Mouse (Mus musculus) small intestine, adult 2 months (tissue): ENCODE results near the gene Ang2. TPM values are rescaled to one million over a fixed set of nuclear protein-coding genes. Genes with fewer than 3 reads are reported as not detected.

Experiments
- H3K27ac ChIP-seq: fragments of 200-500 bp; 2 replicates; pipeline ENCODE4 v1.5.1; 2012; ENCODE audit warnings: low read depth, low read length, control low read depth, inconsistent platforms; ENCODE audit not compliant: insufficient read depth
- H3K27me3 ChIP-seq: fragments of 200-500 bp; 2 replicates; pipeline ENCODE4 v1.6.1; 2012; ENCODE audit warnings: mild to moderate bottlenecking, moderate library complexity, low read length, inconsistent platforms; ENCODE audit not compliant: control insufficient read depth, insufficient read depth
- H3K36me3 ChIP-seq: fragments of 200-500 bp; 2 replicates; pipeline ENCODE4 v1.6.1; 2012; ENCODE audit warnings: mild to moderate bottlenecking, low read length, control low read depth, inconsistent platforms; ENCODE audit not compliant: control insufficient read depth, insufficient read depth
- H3K4me1 ChIP-seq: fragments of 200-500 bp; 2 replicates; pipeline ENCODE4 v1.6.1; 2012; ENCODE audit warnings: low read length, inconsistent platforms, mixed read lengths; ENCODE audit not compliant: control insufficient read depth, insufficient read depth, insufficient read length
- H3K4me3 ChIP-seq: fragments of 200-500 bp; 2 replicates; pipeline ENCODE4 v1.5.1; 2012; ENCODE audit warnings: low read depth, mild to moderate bottlenecking, control low read depth, inconsistent platforms, low read length, moderate library complexity
- CTCF ChIP-seq: fragments of 200-500 bp; IDR thresholded peaks from 2 replicates; pipeline ENCODE4 v1.5.1; 2012; ENCODE audit warnings: low read depth, mild to moderate bottlenecking, control low read depth, inconsistent platforms, low read length, moderate library complexity, mixed read lengths; ENCODE audit not compliant: insufficient replicate concordance, insufficient read length; ENCODE audit errors: extremely low read depth
- POLR2A ChIP-seq: fragments of 200-500 bp; IDR thresholded peaks from 2 replicates; pipeline ENCODE4 v1.6.1; 2012; ENCODE audit warnings: low read depth, mild to moderate bottlenecking, control low read depth, inconsistent platforms, low read length, moderate library complexity
- WGBS: fragments of 180-500 bp; shearing (Covaris S2); methylation state at CpG from one replicate; pipeline ENCODE4 v1.1.7; 2018; 5-methylcytosine and 5-hydroxymethylcytosine counted together
- polyA plus RNA-seq: library from polyadenylated mRNA; depleted of rRNA; stranded (reverse); fragments of >200 nt; gene quantifications from 2 replicates; pipeline ENCODE4 v1.2.3, GENCODE M21; 2012

Ang2 gene
- polyA plus RNA-seq, 1 experiment, result not detected

DNA sequence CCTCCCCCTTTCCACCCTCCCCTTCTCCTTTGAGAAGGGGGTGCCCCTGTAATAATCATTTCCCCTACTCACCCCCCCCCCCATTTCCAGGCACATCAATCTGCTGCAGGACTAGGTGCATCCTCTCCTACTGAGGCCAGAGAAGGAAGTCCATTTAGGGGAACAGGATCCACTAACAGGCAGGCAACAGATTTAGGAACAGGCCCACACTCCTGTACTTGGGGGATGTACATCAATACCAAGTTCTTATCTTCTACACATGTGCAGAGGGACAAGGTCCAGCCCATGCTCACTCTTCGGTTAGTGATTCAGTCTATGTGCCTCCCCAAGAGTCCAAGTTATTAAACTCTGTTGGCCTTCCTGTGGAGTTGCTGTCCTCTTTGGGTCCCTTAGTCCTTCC is 41.9 kb downstream of the Ang2 start:
- TF ChIP-seq POLR2A (no peak), CTCF (no peak)
- WGBS, result 52% methylated on average over 1 of the region's 1 CpGs
- Histone ChIP-seq H3K4me3 (no peak overlapping the region), H3K36me3 (no peaks in the 10 kb centered on the region), H3K27me3 (no peaks in the 10 kb centered on the region), H3K4me1 (peaks cover 5% of the 10 kb centered on the region; the same call in 1 of the 2 replicates), H3K27ac (no peak overlapping the region)

DNA sequence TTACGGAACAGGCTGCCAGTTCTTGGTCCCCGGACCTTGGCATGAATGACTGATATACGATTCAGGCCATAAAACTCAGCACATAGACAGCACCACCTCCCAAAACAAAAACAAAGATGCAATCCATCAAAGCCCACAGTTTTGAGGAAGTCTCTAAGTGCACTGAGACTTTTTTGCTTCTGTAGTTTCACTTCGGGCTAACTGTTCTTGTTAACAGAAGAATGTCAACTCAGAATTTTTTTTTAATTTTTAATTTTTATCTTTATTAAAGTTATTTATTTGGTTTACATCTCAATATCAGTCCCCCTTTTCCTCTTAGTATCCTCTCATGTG is 42.2 kb downstream of the Ang2 start:
- no peaks in the 10 kb centered on the region for H3K27me3 ChIP-seq
- WGBS, result 29% methylated on average over 4 of the region's 4 CpGs
- no peak overlapping the region for H3K27ac ChIP-seq

DNA sequence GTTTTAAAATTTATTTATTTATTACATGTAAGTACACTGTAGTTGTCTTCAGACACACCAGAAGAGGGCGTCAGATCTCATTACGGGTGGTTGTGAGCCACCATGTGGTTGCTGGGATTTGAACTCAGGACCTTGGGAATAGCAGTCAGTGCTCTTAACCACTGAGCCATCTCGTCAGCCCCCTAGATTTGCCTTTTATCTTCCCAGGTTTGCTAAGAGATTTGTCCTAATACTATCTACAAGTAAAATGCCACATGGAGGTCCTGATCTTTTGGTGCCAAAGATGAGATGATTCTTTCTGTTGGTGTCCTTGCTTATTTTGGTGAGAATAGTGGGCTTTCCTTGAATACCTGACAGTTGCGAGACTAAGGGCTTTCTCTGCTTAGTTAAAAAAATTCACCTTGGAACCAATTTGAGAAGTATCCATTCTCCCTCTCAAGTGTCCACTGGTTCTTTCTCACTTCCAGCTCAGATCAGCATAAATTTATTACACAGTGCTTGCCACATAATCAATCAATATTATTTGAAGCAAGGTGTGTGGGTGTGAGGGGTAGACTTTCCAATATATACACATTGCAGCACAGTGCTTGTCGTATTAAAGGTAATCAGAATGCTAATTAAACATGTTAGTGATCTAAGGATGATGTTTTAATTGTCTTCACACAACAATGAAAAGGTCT is 42.8 kb downstream of the Ang2 start:
- TF ChIP-seq CTCF, result no peak
- no peak for TF ChIP-seq POLR2A
- H3K4me3 ChIP-seq, result no peak overlapping the region
- no peaks in the 10 kb centered on the region for H3K36me3 ChIP-seq
- WGBS, result 84% methylated on average over 5 of the region's 5 CpGs
- H3K27ac ChIP-seq, result no peak overlapping the region
- peaks cover 5% of the 10 kb centered on the region; the same call in 1 of the 2 replicates for H3K4me1 ChIP-seq
- no peaks in the 10 kb centered on the region for H3K27me3 ChIP-seq

More for the DNA sequence above, 42.2 kb downstream of the Ang2 start:
- H3K36me3 ChIP-seq, result no peaks in the 10 kb centered on the region
- H3K4me3 ChIP-seq, result no peak overlapping the region
- no peak for TF ChIP-seq CTCF
- TF ChIP-seq POLR2A, result no peak
- H3K4me1 ChIP-seq, result peaks cover 5% of the 10 kb centered on the region; the same call in 1 of the 2 replicates

GRCm38 (mm10) chr14:51152249-51152870 is 46.6 kb downstream of the Ang2 start:
- Histone ChIP-seq H3K36me3 (no peaks in the 10 kb centered on the region), H3K27ac (no peak overlapping the region), H3K27me3 (no peaks in the 10 kb centered on the region), H3K4me3 (no peak overlapping the region), H3K4me1 (peaks cover 26% of the 10 kb centered on the region; the same call in 1 of the 2 replicates)
- TF ChIP-seq POLR2A (no peak), CTCF (no peak)
- 17% methylated on average over 5 of the region's 5 CpGs for WGBS

GRCm38 (mm10) chr14:51150206-51150831 is 48.6 kb downstream of the Ang2 start:
- H3K4me3 ChIP-seq, result no peak overlapping the region
- H3K4me1 ChIP-seq, result peaks cover 40% of the 10 kb centered on the region
- H3K36me3 ChIP-seq, result no peaks in the 10 kb centered on the region
- no peaks in the 10 kb centered on the region for H3K27me3 ChIP-seq
- 70% methylated on average over 3 of the region's 3 CpGs for WGBS
- TF ChIP-seq POLR2A (no peak), CTCF (no peak)
- H3K27ac ChIP-seq, result no peak overlapping the region

DNA sequence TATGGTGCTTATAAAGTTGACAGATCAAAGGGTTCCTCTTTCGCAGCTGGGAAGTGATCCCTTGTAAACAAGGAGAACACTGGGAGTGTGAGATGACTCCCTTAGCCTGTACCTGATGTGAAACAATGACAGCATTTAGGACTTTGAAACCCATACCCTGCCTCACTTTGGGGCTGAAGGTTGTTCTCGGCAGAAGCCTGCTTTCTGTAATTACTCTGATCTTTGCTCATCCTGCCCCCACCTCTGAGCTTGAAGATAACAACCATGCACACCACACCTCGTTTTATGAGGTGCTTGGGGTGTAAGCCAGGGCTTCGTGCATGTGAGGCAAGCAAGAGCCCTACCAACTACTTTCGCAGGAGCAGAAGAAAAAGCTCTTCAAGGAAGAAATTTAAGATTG is 49.8 kb downstream of the Ang2 start:
- 14% methylated on average over 5 of the region's 5 CpGs for WGBS
- peak overlapping the region; percentile 57 for H3K27ac ChIP-seq
- H3K4me1 ChIP-seq, result peaks cover 41% of the 10 kb centered on the region
- H3K27me3 ChIP-seq, result no peaks in the 10 kb centered on the region
- no peak overlapping the region for H3K4me3 ChIP-seq
- no peak for TF ChIP-seq CTCF
- no peak for TF ChIP-seq POLR2A
- H3K36me3 ChIP-seq, result no peaks in the 10 kb centered on the region

DNA sequence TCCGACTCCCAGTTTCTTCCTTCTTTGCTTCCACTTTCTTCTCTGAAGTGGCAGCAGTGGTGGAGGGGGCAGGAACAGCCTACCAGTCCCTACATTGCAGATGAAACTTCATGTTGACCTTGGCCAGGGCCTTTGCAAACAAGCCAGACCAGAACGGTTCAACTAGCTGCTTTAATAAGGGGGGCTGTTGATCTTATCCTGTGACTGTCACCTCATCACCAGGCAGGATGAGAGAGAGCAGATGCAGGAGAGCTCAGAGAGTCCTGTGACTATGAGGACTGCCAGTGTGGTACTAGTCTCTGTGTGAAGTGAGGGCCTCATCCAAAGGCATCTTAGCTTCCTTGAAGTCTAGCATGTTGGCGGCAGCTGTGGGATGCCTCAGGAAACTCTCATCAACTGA is 50.9 kb downstream of the Ang2 start:
- peak overlapping the region; percentile 34 for H3K27ac ChIP-seq
- H3K4me3 ChIP-seq, result no peak overlapping the region
- H3K27me3 ChIP-seq, result no peaks in the 10 kb centered on the region
- WGBS, result 44% methylated on average over 3 of the region's 3 CpGs
- H3K36me3 ChIP-seq, result no peaks in the 10 kb centered on the region
- H3K4me1 ChIP-seq, result peaks cover 39% of the 10 kb centered on the region
- TF ChIP-seq CTCF (no peak), POLR2A (no peak)

DNA sequence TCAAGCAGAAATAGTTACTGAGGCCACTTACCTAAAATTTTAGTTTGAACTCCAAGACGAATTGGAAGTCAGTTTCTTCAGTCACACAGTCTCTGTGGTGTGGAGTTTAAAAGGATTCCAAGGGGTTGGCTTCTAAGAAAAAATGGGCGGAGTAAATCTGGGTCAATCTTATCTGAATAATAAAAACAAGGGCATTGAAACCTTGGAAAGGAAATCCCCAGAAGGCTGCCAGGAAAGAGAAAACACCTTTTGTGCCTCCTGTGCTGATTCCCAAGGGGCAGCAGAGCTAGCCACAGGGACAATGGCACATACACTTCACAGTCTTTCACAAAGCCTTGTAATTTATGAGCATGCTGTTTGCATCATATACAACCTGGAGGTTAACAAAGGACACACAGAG is 52.3 kb downstream of the Ang2 start, which contains the start of gene Rnase1:
Gene Rnase1, minus strand, starts transcription at position 101 of the 400 bp plus-strand sequence.
- H3K4me1 ChIP-seq, result peaks cover 36% of the 10 kb centered on the region
- TF ChIP-seq POLR2A (no peak), CTCF (no peak)
- H3K36me3 ChIP-seq, result no peaks in the 10 kb centered on the region
- H3K4me3 ChIP-seq, result no peak within 1 kb of the TSS
- H3K27me3 ChIP-seq, result no peaks in the 10 kb centered on the region
- peak within 1 kb of the TSS; percentile 75 for H3K27ac ChIP-seq
- 19% methylated on average over 2 of the region's 2 CpGs for WGBS
